Mouse (Mus musculus) bone marrow macrophage, adult 2 months (primary cell): ENCODE results near the gene Ncapd3.

Experiments
- CTCF ChIP-seq: IDR thresholded peaks from 2 replicates; pipeline ENCODE4 v1.5.1; 2012; ENCODE audit warnings: low read depth, mild to moderate bottlenecking, low read length, moderate library complexity
- POLR2A ChIP-seq: IDR thresholded peaks from 2 replicates; pipeline ENCODE4 v1.6.1; 2012; ENCODE audit warnings: mild to moderate bottlenecking, low read depth, low read length, borderline replicate concordance

- TF ChIP-seq CTCF: no peak
- TF ChIP-seq POLR2A: no peak
These were observed 28.4 kb downstream of the Ncapd3 start for GRCm38 (mm10) chr9:27058341-27058740.
